Mouse (Mus musculus) neutrophil, adult 65 days (primary cell): ENCODE results near the gene Diablo. TPM values are rescaled to one million over a fixed set of nuclear protein-coding genes. Genes with fewer than 3 reads are reported as not detected.

Source experiments
- total RNA-seq: library from RNA; stranded (reverse); gene quantifications from 2 replicates; pipeline ENCODE4 v1.2.4, GENCODE M21; 2023

Gene Diablo
- 39.7 and 47.5 TPM in 2 replicates for total RNA-seq

GRCm38 (mm10) chr5:123523692-123524392, at the start of gene Diablo:
Gene Diablo (minus strand): TSS chr5:123524176.

DNA sequence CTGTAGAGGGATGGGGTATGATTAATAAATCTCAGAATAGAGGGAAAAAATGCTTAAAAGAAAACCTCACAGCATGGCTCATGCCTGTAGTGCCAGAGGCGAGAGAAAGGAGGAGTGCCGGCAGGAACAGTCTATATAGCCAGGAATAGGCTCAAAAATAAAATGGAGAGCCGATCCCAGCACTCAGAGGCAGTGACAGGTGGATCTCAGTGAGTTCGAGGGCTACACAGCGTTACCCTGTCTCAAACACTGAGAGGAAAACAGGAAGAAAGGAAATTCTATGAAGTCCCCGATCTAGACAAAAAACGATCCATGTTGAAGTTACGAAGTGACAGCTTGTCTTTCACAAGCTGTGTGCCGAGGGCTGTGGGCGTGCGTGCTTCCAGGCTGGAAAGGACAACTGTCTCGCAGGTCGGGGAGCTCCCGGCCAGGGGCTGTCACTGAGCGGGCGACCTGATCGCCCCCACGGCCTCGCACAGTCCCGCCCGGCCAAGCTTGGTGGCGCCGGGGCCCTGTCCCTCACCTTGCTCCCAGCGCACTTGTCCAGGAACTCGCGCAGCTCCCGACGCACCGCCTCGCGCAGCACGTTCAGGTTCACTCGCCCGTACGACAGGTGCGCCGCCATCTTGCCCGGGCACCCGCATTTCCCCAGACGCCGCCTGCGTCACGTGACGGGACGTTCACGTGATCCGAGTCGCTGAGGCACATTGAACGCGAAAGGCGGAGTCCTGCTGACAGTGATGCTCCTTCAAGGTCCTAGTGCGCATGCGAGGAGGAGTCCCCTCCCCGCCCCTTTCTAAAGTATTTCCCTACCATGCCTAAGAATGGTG, 48.6 kb upstream of the Diablo start, which contains the start of gene Vps33a:
Vps33a (minus strand) TSS at position 682 of the 830 bp plus-strand sequence.

GRCm38 (mm10) chr5:123525281-123525680, 1.3 kb upstream of the Diablo start, which contains the start of gene Gm49027:
Gene Gm49027 (minus strand): TSS chr5:123525488.

DNA sequence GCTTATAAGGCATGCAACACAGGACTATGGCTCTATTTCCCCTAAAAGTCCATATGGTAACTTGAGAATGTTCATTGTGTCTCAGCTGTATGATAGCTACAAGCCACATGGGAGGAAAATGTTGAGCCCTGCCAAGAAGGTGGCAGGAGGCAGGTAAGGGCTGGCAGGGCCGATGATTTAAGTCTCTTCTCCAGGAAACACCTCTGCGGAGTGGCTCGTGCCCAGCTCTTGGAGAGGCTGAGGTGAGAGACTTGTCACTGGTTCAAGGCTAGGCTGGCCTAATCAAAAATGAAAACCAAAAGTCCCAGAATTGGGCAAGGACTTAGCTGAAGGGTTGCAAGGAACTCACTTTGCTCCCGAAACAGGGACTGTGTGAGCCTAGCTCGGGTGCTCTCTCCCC, 13.8 kb downstream of the Diablo start, which contains the start of gene B3gnt4:
B3gnt4 (plus strand) TSS at position 301 of the 400 bp plus-strand sequence.

GRCm38 (mm10) chr5:123489112-123489785, 34.7 kb downstream of the Diablo start, which contains the start of the genes Lrrc43 and Il31:
Gene Lrrc43 (plus strand): TSS chr5:123489305.
Gene Il31 (minus strand): TSS chr5:123489489.

Other genes with a start within 250 kb of the Diablo start
- gene Bcl7a, start 180.3 kb downstream of the Diablo start, total RNA-seq, result 3.8 and 6.1 TPM in 2 replicates
- 40.6 and 61.0 TPM in 2 replicates for gene Mlxip, start 129.4 kb downstream of the Diablo start, total RNA-seq
- 0.18 TPM in 1 of 2 replicates, not detected in the other for gene Lrrc43, start 34.9 kb downstream of the Diablo start, total RNA-seq
- not detected in 2 replicates for gene Il31, start 34.7 kb downstream of the Diablo start, total RNA-seq
- not detected in 2 replicates for gene B3gnt4, start 13.7 kb downstream of the Diablo start, total RNA-seq
- 2.2 and 6.1 TPM in 2 replicates for gene Gm49027, start 1.3 kb upstream of the Diablo start, total RNA-seq
- gene Vps33a, start 48.9 kb upstream of the Diablo start, total RNA-seq, result 38.0 and 56.0 TPM in 2 replicates
- 92.6 and 115 TPM in 2 replicates for gene Clip1, start 160.4 kb upstream of the Diablo start, total RNA-seq
- 111 and 157 TPM in 2 replicates for gene Zcchc8, start 196.9 kb upstream of the Diablo start, total RNA-seq
- gene Rsrc2, start 225.2 kb upstream of the Diablo start, total RNA-seq, result 218 and 277 TPM in 2 replicates
- 22.5 and 24.0 TPM in 2 replicates for gene Kntc1, start 225.5 kb upstream of the Diablo start, total RNA-seq